Mouse (Mus musculus) ES-E14 (cell line): ENCODE results near the gene Zfp467.

ENCODE experiments used
- CHD2 ChIP-seq: IDR thresholded peaks from 2 replicates; pipeline ENCODE4 v1.6.1; 2014; ENCODE audit warnings: mild to moderate bottlenecking, low read depth, low read length, inconsistent platforms
- HCFC1 ChIP-seq: IDR thresholded peaks from 2 replicates; pipeline ENCODE4 v1.6.1; 2012; ENCODE audit warnings: low read length, inconsistent platforms, borderline replicate concordance; ENCODE audit not compliant: insufficient read depth
- ZC3H11A ChIP-seq: IDR thresholded peaks from 2 replicates; pipeline ENCODE4 v1.6.1; 2012; ENCODE audit warnings: low read depth, mild to moderate bottlenecking, inconsistent platforms, low read length, borderline replicate concordance
- ZNF384 ChIP-seq: IDR thresholded peaks from 2 replicates; pipeline ENCODE4 v1.6.1; 2012; ENCODE audit warnings: low read depth, low read length, inconsistent platforms

DNA sequence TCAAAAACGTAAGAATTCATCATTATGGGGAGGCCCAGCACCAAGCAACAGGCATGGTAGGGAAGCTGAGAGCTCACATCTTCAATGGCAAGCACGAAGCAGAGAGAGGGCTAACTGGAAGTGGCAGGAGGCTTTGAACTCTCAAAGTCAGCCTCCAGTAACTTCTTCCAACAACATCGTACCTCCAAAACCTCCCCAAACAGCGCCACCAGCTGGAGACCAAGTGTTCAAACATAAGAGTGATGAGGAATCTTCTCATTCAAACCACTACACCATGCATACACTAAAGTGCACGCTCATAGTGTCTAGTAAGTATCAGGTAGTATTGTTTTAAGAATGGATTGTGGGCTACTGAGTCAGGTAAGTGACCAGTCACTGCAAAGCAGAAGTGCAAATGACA, 21.6 kb downstream of the Zfp467 start:
- TF ChIP-seq CHD2 = no peak
- no peak for TF ChIP-seq ZC3H11A
- no peak for TF ChIP-seq HCFC1
- TF ChIP-seq ZNF384 = no peak
